Mouse (Mus musculus) CH12.LX (cell line): Measurements from ENCODE around the gene Igsf10. TPM values are rescaled to one million over a fixed set of nuclear protein-coding genes. Genes with fewer than 3 reads are reported as not detected.

Source experiments
- DNase-seq: peaks from one replicate; pipeline ENCODE4 v3.0.0-alpha.2; 2013; ENCODE audit errors: extremely low read depth
- H3K27ac ChIP-seq: 2 replicates; pipeline ENCODE4 v1.5.1; 2012; ENCODE audit warnings: low read depth, mild to moderate bottlenecking, control low read depth, moderate library complexity; ENCODE audit not compliant: insufficient read depth
- H3K27me3 ChIP-seq: replicated peaks from 2 replicates; pipeline ENCODE3; 2012; ENCODE audit warnings: inconsistent platforms
- H3K36me3 ChIP-seq, 2 experiments: replicated peaks in 1 of 2; 2 replicates each; pipeline versions ENCODE3 to v1.6.1; 2012; ENCODE audit warnings: inconsistent platforms in 1 of 2, low read length in 1 of 2, mild to moderate bottlenecking in 1 of 2, mixed read lengths in 1 of 2, moderate library complexity in 1 of 2; ENCODE audit not compliant: control insufficient read depth in 1 of 2, insufficient read depth in 1 of 2
- H3K4me1 ChIP-seq, 2 experiments: 2 replicates each; pipeline ENCODE4 v1.6.1; 2012; ENCODE audit warnings: inconsistent platforms in 1 of 2, moderate library complexity in 1 of 2; ENCODE audit not compliant: insufficient read depth in 2 of 2, control insufficient read depth in 1 of 2
- H3K4me2 ChIP-seq: 2 replicates; pipeline ENCODE4 v1.6.1; 2012; ENCODE audit warnings: low read depth, mild to moderate bottlenecking, control low read depth; ENCODE audit not compliant: poor library complexity, insufficient read depth, severe bottlenecking
- H3K4me3 ChIP-seq, 3 experiments: fragments of 150-350 bp in 1 of 3; sonication (generic) in 1 of 3; replicated peaks in 1 of 3; 2 replicates each; pipeline versions ENCODE3 to v1.5.1; 2011 to 2012; ENCODE audit warnings: low read depth in 2 of 3, low read length in 2 of 3, mild to moderate bottlenecking in 2 of 3, moderate library complexity in 2 of 3, control low read depth in 1 of 3, improper control_type of control experiment in 1 of 3, inconsistent platforms in 1 of 3, mixed read lengths in 1 of 3; ENCODE audit not compliant: poor library complexity in 1 of 3
- H3K79me2 ChIP-seq: replicated peaks from 2 replicates; pipeline ENCODE4 v1.6.1; 2012; ENCODE audit warnings: mild to moderate bottlenecking, moderate library complexity; ENCODE audit not compliant: control insufficient read depth, poor library complexity, insufficient read depth, severe bottlenecking; ENCODE audit errors: extremely low read depth
- H3K9ac ChIP-seq: 2 replicates; pipeline ENCODE4 v1.6.1; 2012; ENCODE audit warnings: low read depth, mild to moderate bottlenecking, control low read depth, moderate library complexity; ENCODE audit not compliant: insufficient read depth
- H3K9me3 ChIP-seq: replicated peaks from 2 replicates; pipeline ENCODE3; 2012; ENCODE audit warnings: low read length, inconsistent platforms, mixed read lengths
- CTCF ChIP-seq, 2 experiments: IDR thresholded peaks in 1 of 2; conservative IDR thresholded peaks in 1 of 2; 2 replicates each; pipeline ENCODE4 v1.5.1; 2011 to 2012; ENCODE audit warnings: low read depth in 2 of 2, low read length in 2 of 2, improper control_type of control experiment in 1 of 2, inconsistent platforms in 1 of 2, mild to moderate bottlenecking in 1 of 2, moderate library complexity in 1 of 2
- E2F4 ChIP-seq: IDR thresholded peaks from 2 replicates; pipeline ENCODE4 v1.6.1; 2011; ENCODE audit warnings: low read depth, low read length, improper control_type of control experiment; ENCODE audit not compliant: insufficient replicate concordance
- ELF1 ChIP-seq: IDR thresholded peaks from 2 replicates; pipeline ENCODE4 v1.6.1; 2014; ENCODE audit warnings: low read depth, mild to moderate bottlenecking, inconsistent platforms, low read length, improper control_type of control experiment
- ETS1 ChIP-seq: conservative IDR thresholded peaks from 2 replicates; pipeline ENCODE4 v1.6.1; 2012; ENCODE audit warnings: low read depth, mild to moderate bottlenecking, inconsistent platforms, low read length, improper control_type of control experiment, moderate library complexity
- GABPA ChIP-seq: IDR thresholded peaks from 2 replicates; pipeline ENCODE4 v1.6.1; 2012; ENCODE audit warnings: low read depth, low read length, improper control_type of control experiment, inconsistent platforms; ENCODE audit not compliant: insufficient replicate concordance
- HCFC1 ChIP-seq: IDR thresholded peaks from 2 replicates; pipeline ENCODE4 v1.6.1; 2012; ENCODE audit warnings: low read depth, mild to moderate bottlenecking, inconsistent platforms, low read length, improper control_type of control experiment
- IRF4 ChIP-seq: IDR thresholded peaks from 2 replicates; pipeline ENCODE4 v1.6.1; 2014; ENCODE audit warnings: low read depth, mild to moderate bottlenecking, inconsistent platforms, low read length, improper control_type of control experiment
- JUN ChIP-seq: IDR thresholded peaks from 2 replicates; pipeline ENCODE4 v1.6.1; 2011; ENCODE audit warnings: low read depth, mild to moderate bottlenecking, low read length, improper control_type of control experiment, moderate library complexity; ENCODE audit not compliant: insufficient read depth
- JUND ChIP-seq: conservative IDR thresholded peaks from 2 replicates; pipeline ENCODE4 v1.6.1; 2011; ENCODE audit warnings: low read depth, low read length, improper control_type of control experiment
- KAT2A ChIP-seq: IDR thresholded peaks from 2 replicates; pipeline ENCODE4 v1.6.1; 2012; ENCODE audit warnings: low read length, improper control_type of control experiment, inconsistent platforms; ENCODE audit not compliant: insufficient replicate concordance
- MYC ChIP-seq: IDR thresholded peaks from 2 replicates; pipeline ENCODE4 v1.6.1; 2011; ENCODE audit warnings: low read depth, mild to moderate bottlenecking, improper control_type of control experiment, low read length
- NELFE ChIP-seq: IDR thresholded peaks from 2 replicates; pipeline ENCODE4 v1.6.1; 2011; ENCODE audit warnings: low read depth, low read length, improper control_type of control experiment
- POLR2AphosphoS2 ChIP-seq: IDR thresholded peaks from 2 replicates; pipeline ENCODE4 v1.6.1; 2011; ENCODE audit warnings: low read depth, low read length, improper control_type of control experiment
- RCOR1 ChIP-seq: conservative IDR thresholded peaks from 2 replicates; pipeline ENCODE4 v1.6.1; 2012; ENCODE audit warnings: low read depth, mild to moderate bottlenecking, inconsistent platforms, low read length, improper control_type of control experiment
- SIN3A ChIP-seq: IDR thresholded peaks from 2 replicates; pipeline ENCODE4 v1.6.1; 2012; ENCODE audit warnings: low read length, improper control_type of control experiment, inconsistent platforms
- SMC3 ChIP-seq: IDR thresholded peaks from 2 replicates; pipeline ENCODE4 v1.6.1; 2011; ENCODE audit warnings: low read depth, low read length, improper control_type of control experiment
- UBTF ChIP-seq: IDR thresholded peaks from 2 replicates; pipeline ENCODE4 v1.6.1; 2012; ENCODE audit warnings: low read depth, mild to moderate bottlenecking, inconsistent platforms, low read length, improper control_type of control experiment, moderate library complexity
- ZC3H11A ChIP-seq: IDR thresholded peaks from 2 replicates; pipeline ENCODE4 v1.6.1; 2012; ENCODE audit warnings: low read depth, mild to moderate bottlenecking, inconsistent platforms, low read length, improper control_type of control experiment
- ZKSCAN1 ChIP-seq: IDR thresholded peaks from 2 replicates; pipeline ENCODE4 v1.6.1; 2012; ENCODE audit warnings: low read depth, inconsistent platforms, low read length, improper control_type of control experiment, borderline replicate concordance
- dilution Hi-C: fragments of 300-500 bp; cut with MboI; formaldehyde crosslinking; loops from 2 replicates; pipeline ENCODE4 v1.14.3; 2020; ENCODE audit warnings: low sequenced_read_pairs; ENCODE audit not compliant: extremely low pct_unique_long_range_greater_than_20kb, extremely low pct_ligation_motif_present
- in situ Hi-C: fragments of 300-500 bp; cut with MboI; formaldehyde crosslinking; loops from 3 replicates; pipeline ENCODE4 v1.14.3; 2019; ENCODE audit warnings: low sequenced_read_pairs, low pct_ligation_motif_present, low pct_unique_long_range_greater_than_20kb, mixed read lengths
- polyA plus RNA-seq: library from polyadenylated mRNA; unstranded; fragments of >175 nt; gene quantifications from 2 replicates; pipeline ENCODE4 v1.2.1, GENCODE M21; 2012; ENCODE audit warnings: low read depth; ENCODE audit not compliant: insufficient read length
- total RNA-seq, 2 experiments: library from RNA; depleted of rRNA; stranded (reverse); fragments of 300-350 nt in 1 of 2; fragments of >200 nt in 1 of 2; gene quantifications; 2 replicates each; pipeline ENCODE4 v1.2.3; 2012 to 2014

The Igsf10 gene
- total and polyA plus RNA-seq, 3 experiments: not detected

- H3K4me2 ChIP-seq: no peak overlapping the region
- no peak for DNase-seq
- no peak overlapping the region for H3K4me3 ChIP-seq
- H3K9me3 ChIP-seq: no peaks in the 10 kb centered on the region
- no peak overlapping the region for H3K27ac ChIP-seq
- no peaks in the 10 kb centered on the region for H3K27me3 ChIP-seq
- dilution Hi-C loops: no loop called here
- in situ Hi-C loops: no loop called here
- H3K9ac ChIP-seq: no peak overlapping the region
- peaks cover 0 to 2% of the 10 kb centered on the region in 2 experiments for H3K36me3 ChIP-seq
- H3K79me2 ChIP-seq: no peaks in the 10 kb centered on the region
- no peak for TF ChIP-seq MYC
- TF ChIP-seq RCOR1: no peak
- no peak for TF ChIP-seq E2F4
- no peak for TF ChIP-seq ZC3H11A
- TF ChIP-seq ELF1: no peak
- TF ChIP-seq UBTF: no peak
- no peak for TF ChIP-seq HCFC1
- no peak for TF ChIP-seq SIN3A
- TF ChIP-seq ETS1: no peak
- no peak for TF ChIP-seq JUND
- no peak for TF ChIP-seq GABPA
- no peak for TF ChIP-seq JUN
- no peak for TF ChIP-seq POLR2AphosphoS2
- TF ChIP-seq ZKSCAN1: no peak
- no peak for TF ChIP-seq IRF4
- no peak for TF ChIP-seq KAT2A
- no peaks in the 10 kb centered on the region for H3K4me1 ChIP-seq
Measured at GRCm38 (mm10) chr3:59304944-59305343, 39.2 kb downstream of the Igsf10 start.

GRCm38 (mm10) chr3:59297653-59298052 is 46.5 kb downstream of the Igsf10 start:
- Histone ChIP-seq H3K9me3 (no peaks in the 10 kb centered on the region), H3K27me3 (no peaks in the 10 kb centered on the region), H3K27ac (no peak overlapping the region), H3K4me1 (peaks cover 4 to 15% of the 10 kb centered on the region in 2 experiments), H3K4me3 (no peak overlapping the region), H3K36me3 (peaks cover 0 to 1% of the 10 kb centered on the region in 2 experiments), H3K79me2 (no peaks in the 10 kb centered on the region), H3K9ac (no peak overlapping the region), H3K4me2 (no peak overlapping the region)
- TF ChIP-seq JUND (no peak), NELFE (no peak), CTCF (conservative IDR thresholded peaks at IDR 0.05 in 1 of 2, IDR thresholded peaks at IDR 0.05 in 1 of 2; ENCODE audit: low read depth in 2 of 2, low read length in 2 of 2) (peak in 1 of 2 experiments; percentile 23; a peak in 1 of 4 replicates), SMC3 (peak; percentile 24; the same call in 1 of the 2 replicates)
- dilution Hi-C loops (no loop called here), in situ Hi-C loops (no loop called here)
- DNase-seq: no peak
